Mouse (Mus musculus) brain, embryonic 14.5 days (tissue): ENCODE results near the gene Papln.

Source experiments
- CTCF ChIP-seq: fragments of 200-500 bp; IDR thresholded peaks from 2 replicates; pipeline ENCODE4 v1.5.1; 2012; ENCODE audit warnings: inconsistent platforms, mild to moderate bottlenecking, moderate library complexity, borderline replicate concordance; ENCODE audit not compliant: insufficient read depth, insufficient read length; ENCODE audit errors: extremely low read depth
- POLR2A ChIP-seq: fragments of 200-500 bp; IDR thresholded peaks from 2 replicates; pipeline ENCODE4 v1.6.1; 2012; ENCODE audit warnings: mild to moderate bottlenecking, inconsistent platforms, borderline replicate concordance; ENCODE audit not compliant: poor library complexity, insufficient read depth, insufficient read length, severe bottlenecking; ENCODE audit errors: extremely low read depth

DNA sequence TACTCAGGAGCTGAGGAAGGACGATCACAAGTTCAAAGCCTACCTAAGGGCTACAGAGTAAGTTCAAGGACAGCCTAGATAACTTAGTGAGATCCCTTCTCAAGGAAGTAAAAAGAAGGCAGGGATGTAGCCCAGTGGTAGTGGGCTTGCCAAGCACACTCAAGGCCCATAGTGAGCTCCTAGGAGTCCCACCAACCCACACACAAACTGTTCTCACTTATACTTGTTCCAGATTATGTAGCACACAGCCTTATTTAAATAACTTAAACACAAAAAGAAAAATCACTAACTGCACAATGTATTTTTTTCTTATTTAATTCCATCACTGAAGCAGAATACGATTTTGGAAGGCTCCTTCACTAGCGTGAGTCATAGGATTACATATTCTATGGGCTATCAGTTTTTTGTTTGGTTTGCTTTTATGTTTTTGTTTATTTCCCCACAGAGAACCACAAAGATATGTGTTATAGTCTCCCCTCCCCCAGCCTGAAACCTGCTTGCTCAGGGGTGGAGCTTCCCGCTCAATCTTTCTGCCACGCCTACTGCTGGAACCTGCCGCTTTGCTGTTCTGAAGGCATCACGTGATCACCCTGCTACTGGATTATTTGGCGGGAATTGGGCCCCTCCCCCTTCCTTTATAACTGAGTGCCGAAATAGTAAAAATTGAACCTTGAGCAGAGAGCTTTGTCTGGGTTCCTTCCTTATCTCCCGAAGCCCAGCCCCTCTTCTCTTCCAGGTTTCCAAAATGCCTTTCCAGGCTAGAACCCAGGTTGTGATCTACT, 78.2 kb downstream of the Papln start:
- TF ChIP-seq CTCF (no peak), POLR2A (no peak)
